Mouse (Mus musculus) lung, postnatal 0 days (tissue): ENCODE results near the gene Pik3r1.

Experiments
- CTCF ChIP-seq: IDR thresholded peaks from 2 replicates; pipeline ENCODE4 v1.5.1; 2016; ENCODE audit warnings: antibody characterized with exemption, mild to moderate bottlenecking
- EP300 ChIP-seq: IDR thresholded peaks from 2 replicates; pipeline ENCODE4 v1.6.1; 2016; ENCODE audit warnings: antibody characterized with exemption, mild to moderate bottlenecking, control low read depth

DNA sequence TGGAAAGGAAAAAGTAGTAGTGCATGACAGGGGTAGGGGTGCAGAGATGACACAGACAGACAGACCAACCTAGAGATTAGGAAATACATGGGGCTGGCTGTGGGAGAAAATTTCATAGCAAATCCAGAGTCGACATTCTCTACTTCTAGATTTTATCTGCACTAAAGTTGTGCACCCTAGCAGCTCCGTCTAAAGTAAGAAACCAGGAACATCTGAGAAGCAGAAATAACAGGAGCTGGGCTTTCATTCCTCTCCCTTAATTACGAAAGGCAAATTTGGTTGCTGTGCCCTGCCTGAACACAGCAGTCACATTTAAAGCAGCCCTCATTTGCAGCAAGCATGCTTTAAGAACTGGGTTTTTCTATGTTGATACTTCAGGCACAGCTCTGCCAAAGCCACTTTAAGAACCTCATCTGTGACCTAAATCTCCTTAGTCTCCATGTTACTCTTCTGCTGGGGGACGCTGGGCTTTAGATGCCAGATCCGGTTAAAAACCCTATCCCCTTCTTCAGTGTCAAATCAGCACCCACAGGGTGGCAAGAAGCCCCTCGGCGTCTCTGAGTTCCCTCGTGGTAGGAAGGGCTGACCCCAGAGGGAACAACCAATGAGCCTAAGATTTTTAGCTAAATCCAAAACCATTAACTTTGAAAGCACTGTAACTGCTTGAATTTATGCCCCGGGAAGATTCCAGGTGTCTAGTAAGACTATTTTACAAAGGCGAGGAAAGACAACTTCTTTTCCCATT, 76.9 kb downstream of the Pik3r1 start:
- TF ChIP-seq CTCF = no peak
- TF ChIP-seq EP300 = no peak
